Mouse (Mus musculus): Measurements from ENCODE around the gene Slc6a19. TPM values are rescaled to one million over a fixed set of nuclear protein-coding genes. Genes with fewer than 3 reads are reported as not detected.

Slc6a19 gene
- polyA plus RNA-seq, 1 experiment from 2014 or later: 0.17 TPM

GRCm38 (mm10) chr13:73646397-73647087 is 58.1 kb downstream of the Slc6a19 start:
- 41% methylated on average over 6 of the region's 6 CpGs for WGBS
- no peak for ATAC-seq (ENCODE audit: low FRiP score)
- H3K36me3 ChIP-seq: peaks cover 25% of the 10 kb centered on the region

GRCm38 (mm10) chr13:73641296-73641695 is 63.4 kb downstream of the Slc6a19 start:
- no peak overlapping the region for H3K27ac ChIP-seq
- 86% methylated on average over 4 of the region's 4 CpGs for WGBS
- H3K36me3 ChIP-seq: peaks cover 6% of the 10 kb centered on the region; the same call in 1 of the 2 replicates
- H3K4me1 ChIP-seq: no peaks in the 10 kb centered on the region
- H3K9ac ChIP-seq: no peak overlapping the region
- no peak overlapping the region for H3K4me3 ChIP-seq
- no peak overlapping the region for H3K4me2 ChIP-seq (replicated peaks)
- H3K9me3 ChIP-seq (replicated peaks): no peaks in the 10 kb centered on the region
- no peaks in the 10 kb centered on the region for H3K27me3 ChIP-seq
- no peak for ATAC-seq (ENCODE audit: low FRiP score)

More at GRCm38 (mm10) chr13:73646397-73647087, 58.1 kb downstream of the Slc6a19 start:
- Histone ChIP-seq H3K27me3 (no peaks in the 10 kb centered on the region), H3K9ac (no peak overlapping the region), H3K4me2 (replicated peaks) (no peak overlapping the region), H3K9me3 (replicated peaks) (no peaks in the 10 kb centered on the region), H3K4me3 (no peak overlapping the region), H3K27ac (no peak overlapping the region), H3K4me1 (no peaks in the 10 kb centered on the region)

- Histone ChIP-seq H3K27me3 (no peaks in the 10 kb centered on the region), H3K4me3 (no peak overlapping the region), H3K4me2 (replicated peaks) (no peak overlapping the region), H3K4me1 (no peaks in the 10 kb centered on the region), H3K9ac (no peak overlapping the region), H3K27ac (no peak overlapping the region), H3K36me3 (peaks cover 14% of the 10 kb centered on the region; the same call in 1 of the 2 replicates), H3K9me3 (replicated peaks) (no peaks in the 10 kb centered on the region)
- 81% methylated on average over 5 of the region's 6 CpGs for whole genome bisulfite sequencing
- no peak for ATAC-seq (ENCODE audit: low FRiP score)
These were observed 66.8 kb downstream of the Slc6a19 start for GRCm38 (mm10) chr13:73637826-73638225.

GRCm38 (mm10) chr13:73631837-73632236 is 72.8 kb downstream of the Slc6a19 start:
- Histone ChIP-seq H3K27me3 (no peaks in the 10 kb centered on the region), H3K27ac (no peak overlapping the region), H3K9me3 (replicated peaks) (no peaks in the 10 kb centered on the region), H3K4me2 (replicated peaks) (no peak overlapping the region), H3K9ac (no peak overlapping the region), H3K4me3 (no peak overlapping the region), H3K4me1 (peaks cover 16% of the 10 kb centered on the region), H3K36me3 (peaks cover 14% of the 10 kb centered on the region; the same call in 1 of the 2 replicates)
- no peak for ATAC-seq (ENCODE audit: low FRiP score)
- 95% methylated on average over 3 of the region's 3 CpGs for WGBS

Other genes starting within 250 kb of the Slc6a19 start
- gene Lpcat1, start 237.7 kb downstream of the Slc6a19 start, polyA plus RNA-seq (2016; fragmentation: Nextera tagmentation; extraction: Ambion mirVana): 67.0 and 68.4 TPM in 2 replicates
- 0.05 TPM in 1 of 2 replicates, not detected in the other for gene Slc6a3, start 168.1 kb downstream of the Slc6a19 start, polyA plus RNA-seq (2016; fragmentation: Nextera tagmentation; extraction: Ambion mirVana)
- gene Clptm1l, start 100.9 kb downstream of the Slc6a19 start, polyA plus RNA-seq (2016; fragmentation: Nextera tagmentation; extraction: Ambion mirVana): 127 and 128 TPM in 2 replicates
- 7.3 and 7.7 TPM in 2 replicates for gene Tert, start 78.0 kb downstream of the Slc6a19 start, polyA plus RNA-seq (2016; fragmentation: Nextera tagmentation; extraction: Ambion mirVana)
- not detected in 2 replicates for gene Slc6a18, start 26.8 kb downstream of the Slc6a19 start, polyA plus RNA-seq (2016; fragmentation: Nextera tagmentation; extraction: Ambion mirVana)
- 35.9 and 39.3 TPM in 2 replicates for gene Slc12a7, start 28.2 kb upstream of the Slc6a19 start, polyA plus RNA-seq (2016; fragmentation: Nextera tagmentation; extraction: Ambion mirVana)
- gene Nkd2, start 142.8 kb upstream of the Slc6a19 start, polyA plus RNA-seq (2016; fragmentation: Nextera tagmentation; extraction: Ambion mirVana): 14.3 and 17.4 TPM in 2 replicates
- gene Trip13, start 232.9 kb upstream of the Slc6a19 start, polyA plus RNA-seq (2016; fragmentation: Nextera tagmentation; extraction: Ambion mirVana): 30.7 and 32.3 TPM in 2 replicates
- 83.8 and 88.4 TPM in 2 replicates for gene Brd9, start 232.9 kb upstream of the Slc6a19 start, polyA plus RNA-seq (2016; fragmentation: Nextera tagmentation; extraction: Ambion mirVana)

Measured in hindbrain, embryonic 12.5 days (tissue).